Mouse (Mus musculus): ENCODE data around the gene Myl6. TPM values are rescaled to one million over a fixed set of nuclear protein-coding genes. Genes with fewer than 3 reads are reported as not detected.
"Not testable (repeated sequence)": the region's sequence is repeated elsewhere in the genome, so short reads cannot be mapped to it uniquely, and the experiment has no call there.

The Myl6 gene
- polyA plus RNA-seq, 1 experiment from 2014 or later: 1,001 TPM

- peaks cover 32% of the 10 kb centered on the region for H3K36me3 ChIP-seq
- 73% methylated on average over 9 of the region's 9 CpGs for WGBS
- H3K4me1 ChIP-seq: no peaks in the 10 kb centered on the region; the same call in 1 of the 2 replicates
- H3K27ac ChIP-seq: no peak overlapping the region
- no peak overlapping the region for H3K9ac ChIP-seq
- H3K4me3 ChIP-seq: no peak overlapping the region
- H3K27me3 ChIP-seq: no peaks in the 10 kb centered on the region
- no peak overlapping the region for H3K4me2 ChIP-seq
- no peak for ATAC-seq (ENCODE audit: insufficient number of reproducible peaks, insufficient read depth, low FRiP score, low TSS enrichment, low read depth)
- no peaks in the 10 kb centered on the region for H3K9me3 ChIP-seq
Measured at GRCm38 (mm10) chr10:128508260-128508659, 14.3 kb upstream of the Myl6 start.

DNA sequence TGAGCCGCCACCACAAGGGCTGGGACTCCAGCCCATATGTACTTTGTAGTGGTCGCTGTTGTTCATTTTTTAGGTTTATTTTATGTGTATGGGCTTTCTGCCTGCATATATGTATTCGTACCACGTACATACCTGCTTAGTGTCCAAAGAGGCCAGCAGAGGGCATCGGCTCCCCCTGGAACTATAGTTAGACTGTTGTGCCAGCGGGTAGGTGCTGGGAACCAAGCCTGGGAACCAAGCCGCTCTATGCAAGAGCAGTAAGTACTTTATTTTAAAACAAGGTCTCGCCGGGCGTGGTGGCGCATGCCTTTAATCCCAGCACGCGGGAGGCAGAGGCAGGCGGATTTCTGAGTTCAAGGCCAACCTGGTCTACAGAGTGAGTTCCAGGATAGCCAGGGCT, 12.0 kb upstream of the Myl6 start:
- 93% methylated on average over 14 of the region's 14 CpGs for WGBS
- ATAC-seq (ENCODE audit: insufficient number of reproducible peaks, insufficient read depth, low FRiP score, low TSS enrichment, low read depth): no peak
- H3K4me1 ChIP-seq: no peaks in the 10 kb centered on the region; the same call in 1 of the 2 replicates
- H3K36me3 ChIP-seq: peaks cover 18% of the 10 kb centered on the region
- H3K9ac ChIP-seq: no peak overlapping the region
- H3K9me3 ChIP-seq: no peaks in the 10 kb centered on the region
- H3K4me3 ChIP-seq: no peak overlapping the region
- no peaks in the 10 kb centered on the region for H3K27me3 ChIP-seq
- no peak overlapping the region for H3K4me2 ChIP-seq
- H3K27ac ChIP-seq: no peak overlapping the region

DNA sequence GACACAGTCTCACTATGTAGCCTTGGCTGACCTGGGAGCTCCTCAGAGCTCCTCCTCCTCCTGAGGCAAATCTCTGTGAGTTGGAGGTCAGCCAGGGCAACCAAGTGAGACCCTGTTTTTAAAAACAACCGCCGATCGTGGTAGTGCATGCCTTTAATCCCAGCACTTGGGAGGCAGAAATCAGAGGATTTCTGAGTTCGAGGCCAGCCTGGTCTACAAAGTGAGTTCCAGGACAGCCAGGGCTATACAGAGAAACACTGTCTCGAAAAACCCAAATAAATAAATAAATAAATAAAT, 11.4 kb upstream of the Myl6 start:
- not testable (repeated sequence) for H3K27ac ChIP-seq; ATAC-seq (ENCODE audit: insufficient number of reproducible peaks, insufficient read depth, low FRiP score, low TSS enrichment, low read depth); H3K4me2 ChIP-seq; H3K4me3 ChIP-seq; H3K9me3 ChIP-seq; H3K4me1 ChIP-seq; H3K27me3 ChIP-seq; H3K9ac ChIP-seq
- WGBS: 81% methylated on average over 5 of the region's 5 CpGs
- H3K36me3 ChIP-seq: peaks cover 12% of the 10 kb centered on the region

GRCm38 (mm10) chr10:128504641-128505370, 10.9 kb upstream of the Myl6 start:
- no peak overlapping the region for H3K4me2 ChIP-seq
- H3K4me3 ChIP-seq: no peak overlapping the region
- no peaks in the 10 kb centered on the region for H3K27me3 ChIP-seq
- H3K9ac ChIP-seq: 0 out of 2 replicates have a peak overlapping the region, but pooled peaks have one; percentile 37
- H3K36me3 ChIP-seq: peaks cover 7% of the 10 kb centered on the region
- no peaks in the 10 kb centered on the region; the same call in 1 of the 2 replicates for H3K4me1 ChIP-seq
- ATAC-seq (ENCODE audit: insufficient number of reproducible peaks, insufficient read depth, low FRiP score, low TSS enrichment, low read depth): no peak
- 71% methylated on average over 9 of the region's 9 CpGs for WGBS
- peak overlapping the region; percentile 23; the same call in 1 of the 2 replicates for H3K27ac ChIP-seq
- H3K9me3 ChIP-seq: no peaks in the 10 kb centered on the region

GRCm38 (mm10) chr10:128504012-128504411, 10.1 kb upstream of the Myl6 start:
- no peaks in the 10 kb centered on the region for H3K27me3 ChIP-seq
- no peak for ATAC-seq (ENCODE audit: insufficient number of reproducible peaks, insufficient read depth, low FRiP score, low TSS enrichment, low read depth)
- no peak overlapping the region for H3K27ac ChIP-seq
- peaks cover under 1% of the 10 kb centered on the region for H3K36me3 ChIP-seq
- no peaks in the 10 kb centered on the region for H3K9me3 ChIP-seq
- H3K4me1 ChIP-seq: no peaks in the 10 kb centered on the region; the same call in 1 of the 2 replicates
- no peak overlapping the region for H3K9ac ChIP-seq
- 84% methylated on average over 3 of the region's 3 CpGs for WGBS
- no peak overlapping the region for H3K4me3 ChIP-seq
- no peak overlapping the region for H3K4me2 ChIP-seq

- 77% methylated on average over 8 of the region's 8 CpGs for WGBS
- no peaks in the 10 kb centered on the region for H3K27me3 ChIP-seq
- H3K9me3 ChIP-seq: no peaks in the 10 kb centered on the region
- no peak for ATAC-seq (ENCODE audit: insufficient number of reproducible peaks, insufficient read depth, low FRiP score, low TSS enrichment, low read depth)
- no peak overlapping the region for H3K4me2 ChIP-seq
- no peak overlapping the region for H3K27ac ChIP-seq
- no peaks in the 10 kb centered on the region; the same call in 1 of the 2 replicates for H3K36me3 ChIP-seq
- no peak overlapping the region for H3K9ac ChIP-seq
- no peaks in the 10 kb centered on the region; the same call in 1 of the 2 replicates for H3K4me1 ChIP-seq
- H3K4me3 ChIP-seq: no peak overlapping the region
Measured at GRCm38 (mm10) chr10:128503532-128503931, 9.6 kb upstream of the Myl6 start.

DNA sequence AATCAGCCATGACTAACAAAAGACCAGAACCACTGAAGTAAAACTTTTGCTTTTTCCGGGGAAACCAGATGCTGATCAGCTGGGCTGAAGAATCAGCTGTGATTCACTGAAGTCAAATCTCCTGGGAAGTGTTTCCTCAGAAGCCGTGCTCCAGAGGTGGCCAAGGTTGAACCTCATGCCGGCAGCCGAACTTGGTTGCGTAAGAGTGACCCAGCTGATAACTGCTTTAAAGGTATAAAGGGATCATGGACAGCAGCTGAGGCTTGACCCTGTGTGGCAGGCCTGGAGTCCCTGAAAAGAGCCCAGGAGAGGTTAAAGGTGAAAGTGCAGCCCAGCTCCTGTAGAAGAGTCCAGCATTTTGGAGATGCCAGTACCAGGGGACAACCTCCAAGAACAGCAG, 8.4 kb upstream of the Myl6 start:
- H3K4me1 ChIP-seq: peaks cover 7% of the 10 kb centered on the region
- no peak for ATAC-seq (ENCODE audit: insufficient number of reproducible peaks, insufficient read depth, low FRiP score, low TSS enrichment, low read depth)
- 78% methylated on average over 5 of the region's 5 CpGs for WGBS
- H3K27ac ChIP-seq: no peak overlapping the region
- H3K36me3 ChIP-seq: no peaks in the 10 kb centered on the region; the same call in 1 of the 2 replicates
- H3K9ac ChIP-seq: no peak overlapping the region
- H3K4me2 ChIP-seq: no peak overlapping the region
- H3K9me3 ChIP-seq: no peaks in the 10 kb centered on the region
- H3K4me3 ChIP-seq: no peak overlapping the region
- H3K27me3 ChIP-seq: no peaks in the 10 kb centered on the region

DNA sequence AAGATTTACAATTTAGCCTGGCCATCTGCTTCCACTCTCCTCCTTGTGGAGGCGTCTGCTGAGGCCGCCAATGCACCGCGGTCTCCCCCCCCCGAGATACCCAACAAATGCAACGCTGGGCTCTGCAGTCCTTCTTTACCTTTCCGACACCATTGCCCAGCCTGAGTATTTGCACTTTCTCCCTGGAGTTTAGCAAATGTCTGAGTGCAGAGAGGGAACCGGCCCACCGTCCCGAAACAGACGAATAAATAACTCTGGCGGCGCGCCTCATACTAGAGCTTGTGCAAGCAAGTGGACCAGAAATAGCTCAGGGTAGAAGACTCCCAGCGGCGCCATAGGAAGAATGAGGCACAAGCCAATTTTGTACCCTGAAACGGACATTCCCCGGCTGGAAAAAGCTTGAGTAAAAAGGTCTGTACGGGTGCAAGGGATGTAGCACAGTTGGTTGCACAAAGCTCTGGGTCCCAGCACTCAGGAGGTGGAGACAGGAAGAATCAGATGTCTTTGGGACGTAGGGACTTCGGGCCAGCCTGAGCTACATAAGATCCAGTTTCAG, 5.2 kb upstream of the Myl6 start:
- H3K27me3 ChIP-seq: no peaks in the 10 kb centered on the region
- peak overlapping the region; percentile 85 for H3K27ac ChIP-seq
- no peaks in the 10 kb centered on the region for H3K9me3 ChIP-seq
- under 1% methylated on average over 21 of the region's 21 CpGs for WGBS
- H3K4me2 ChIP-seq: peak overlapping the region; percentile 72
- peaks cover 22% of the 10 kb centered on the region for H3K4me1 ChIP-seq
- no peak for ATAC-seq (ENCODE audit: insufficient number of reproducible peaks, insufficient read depth, low FRiP score, low TSS enrichment, low read depth)
- H3K4me3 ChIP-seq: peak overlapping the region; percentile 64
- peak overlapping the region; percentile 76 for H3K9ac ChIP-seq
- H3K36me3 ChIP-seq: no peaks in the 10 kb centered on the region

GRCm38 (mm10) chr10:128498590-128498989, 4.6 kb upstream of the Myl6 start, which contains the start of gene Myl6b:
Gene Myl6b, minus strand, starts transcription at chr10:128498685.
- Histone ChIP-seq H3K9me3 (no peaks in the 10 kb centered on the region), H3K4me1 (peaks cover 22% of the 10 kb centered on the region), H3K27ac (peak within 1 kb of the TSS; percentile 85), H3K4me3 (peak within 1 kb of the TSS; percentile 64), H3K9ac (peak within 1 kb of the TSS; percentile 76), H3K27me3 (no peaks in the 10 kb centered on the region), H3K4me2 (peak within 1 kb of the TSS; percentile 72), H3K36me3 (no peaks in the 10 kb centered on the region)
- peak; percentile 73 for ATAC-seq (ENCODE audit: insufficient number of reproducible peaks, insufficient read depth, low FRiP score, low TSS enrichment, low read depth)
- under 1% methylated on average over 27 of the region's 27 CpGs for WGBS

DNA sequence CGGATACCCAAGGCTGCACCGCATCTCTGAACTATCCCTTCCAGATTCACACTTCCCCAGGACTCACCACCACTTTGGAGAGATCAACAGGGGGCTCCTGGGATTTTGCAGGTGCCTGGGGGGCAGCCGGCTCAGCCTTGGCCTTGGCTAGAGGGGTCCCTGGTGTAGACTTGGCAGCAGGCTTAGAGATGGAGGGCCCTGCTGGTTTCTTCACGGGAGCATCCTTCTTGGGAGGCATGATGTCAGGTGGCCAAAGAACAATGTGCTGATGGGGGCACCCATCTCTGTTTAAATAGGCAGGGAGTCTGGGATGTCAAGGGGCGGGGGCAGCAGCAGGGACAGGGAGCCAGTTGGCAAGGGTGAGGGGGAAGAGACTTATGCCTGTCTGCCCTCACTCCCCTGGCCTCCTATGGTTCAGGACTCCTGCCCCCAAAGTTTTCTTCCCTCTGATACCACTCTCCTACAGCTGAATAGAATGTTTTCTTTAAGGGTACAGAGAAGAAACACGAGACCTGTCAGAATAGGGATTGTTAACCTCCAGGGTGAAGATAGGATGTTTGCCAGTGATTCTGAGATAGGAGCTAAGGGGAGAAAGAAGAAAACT, 3.3 kb upstream of the Myl6 start:
- no peaks in the 10 kb centered on the region for H3K36me3 ChIP-seq
- H3K4me3 ChIP-seq: no peak overlapping the region
- H3K4me2 ChIP-seq: no peak overlapping the region
- H3K27me3 ChIP-seq: no peaks in the 10 kb centered on the region
- H3K9me3 ChIP-seq: no peaks in the 10 kb centered on the region
- H3K27ac ChIP-seq: no peak overlapping the region
- peaks cover 25% of the 10 kb centered on the region for H3K4me1 ChIP-seq
- no peak for ATAC-seq (ENCODE audit: insufficient number of reproducible peaks, insufficient read depth, low FRiP score, low TSS enrichment, low read depth)
- WGBS: 43% methylated on average over 6 of the region's 6 CpGs
- H3K9ac ChIP-seq: no peak overlapping the region

- ATAC-seq (ENCODE audit: insufficient number of reproducible peaks, insufficient read depth, low FRiP score, low TSS enrichment, low read depth): no peak
- H3K27me3 ChIP-seq: no peaks in the 10 kb centered on the region
- H3K4me3 ChIP-seq: no peak overlapping the region
- no peak overlapping the region for H3K9ac ChIP-seq
- no peak overlapping the region for H3K27ac ChIP-seq
- WGBS: 27% methylated on average over 6 of the region's 6 CpGs
- H3K36me3 ChIP-seq: peaks cover 4% of the 10 kb centered on the region
- H3K9me3 ChIP-seq: no peaks in the 10 kb centered on the region
- no peak overlapping the region for H3K4me2 ChIP-seq
- H3K4me1 ChIP-seq: peaks cover 32% of the 10 kb centered on the region
Measured at GRCm38 (mm10) chr10:128496509-128497077, 2.6 kb upstream of the Myl6 start.
